Mouse (Mus musculus): Measurements from ENCODE around the gene Gm20696. TPM values are rescaled to one million over a fixed set of nuclear protein-coding genes. Genes with fewer than 3 reads are reported as not detected.

Gm20696 gene
- total and polyA plus RNA-seq, 3 experiments: 0.59 TPM; not detected in 2

- Histone ChIP-seq H3K27ac (ENCODE audit: insufficient read depth, low read depth) (no peak overlapping the region), H3K4me1 (ENCODE audit: control insufficient read depth in 1 of 2, insufficient read depth in 2 of 2) (peaks cover 11 to 43% of the 10 kb centered on the region in 2 experiments), H3K27me3 (replicated peaks) (no peaks in the 10 kb centered on the region), H3K79me2 (replicated peaks; ENCODE audit: control insufficient read depth, extremely low read depth, insufficient read depth, poor library complexity, severe bottlenecking) (no peaks in the 10 kb centered on the region), H3K9me3 (replicated peaks; ENCODE audit: low read length) (no peaks in the 10 kb centered on the region), H3K36me3 (replicated peaks in 1 of 2; ENCODE audit: control insufficient read depth in 1 of 2, insufficient read depth in 1 of 2, low read length in 1 of 2) (no peaks in the 10 kb centered on the region), H3K9ac (ENCODE audit: insufficient read depth, low read depth) (no peak overlapping the region), H3K4me2 (ENCODE audit: insufficient read depth, low read depth, poor library complexity, severe bottlenecking) (no peak overlapping the region), H3K4me3 (replicated peaks in 1 of 3; ENCODE audit: low read depth in 2 of 3, low read length in 2 of 3, poor library complexity in 1 of 3) (no peak overlapping the region)
- TF ChIP-seq RAD21 (IDR thresholded peaks at IDR 0.05; ENCODE audit: low read depth, low read length) (no peak), MAX (IDR thresholded peaks at IDR 0.05; ENCODE audit: low read length) (no peak), MYC (IDR thresholded peaks at IDR 0.05; ENCODE audit: low read depth, low read length) (no peak), E2F4 (IDR thresholded peaks at IDR 0.05; ENCODE audit: insufficient replicate concordance, low read depth, low read length) (no peak), ZMIZ1 (IDR thresholded peaks at IDR 0.05; ENCODE audit: low read depth, low read length) (no peak), TBP (conservative IDR thresholded peaks at IDR 0.05; ENCODE audit: low read depth, low read length) (no peak), MAFK (IDR thresholded peaks at IDR 0.05; ENCODE audit: insufficient replicate concordance, low read length) (no peak), MEF2A (IDR thresholded peaks at IDR 0.05; ENCODE audit: borderline replicate concordance, low read depth, low read length) (no peak), BHLHE40 (IDR thresholded peaks at IDR 0.05; ENCODE audit: low read depth, low read length) (no peak)
- dilution Hi-C loops (cut with MboI; ENCODE audit: extremely low pct_ligation_motif_present, extremely low pct_unique_long_range_greater_than_20kb, low sequenced_read_pairs) (no loop called here), in situ Hi-C loops (cut with MboI; ENCODE audit: low pct_ligation_motif_present, low pct_unique_long_range_greater_than_20kb, low sequenced_read_pairs) (no loop called here)
- DNase-seq (ENCODE audit: extremely low read depth): no peak
Measured at GRCm38 (mm10) chr6:99433006-99433405, 233.6 kb downstream of the Gm20696 start.

GRCm38 (mm10) chr6:99431941-99432340, 234.7 kb downstream of the Gm20696 start:
- no peaks in the 10 kb centered on the region for H3K27me3 ChIP-seq (replicated peaks)
- dilution Hi-C loops (cut with MboI; ENCODE audit: extremely low pct_ligation_motif_present, extremely low pct_unique_long_range_greater_than_20kb, low sequenced_read_pairs) (no loop called here), in situ Hi-C loops (cut with MboI; ENCODE audit: low pct_ligation_motif_present, low pct_unique_long_range_greater_than_20kb, low sequenced_read_pairs) (no loop called here)
- no peaks in the 10 kb centered on the region for H3K36me3 ChIP-seq (replicated peaks in 1 of 2; ENCODE audit: control insufficient read depth in 1 of 2, insufficient read depth in 1 of 2, low read length in 1 of 2)
- no peak overlapping the region for H3K4me3 ChIP-seq (replicated peaks in 1 of 3; ENCODE audit: low read depth in 2 of 3, low read length in 2 of 3, poor library complexity in 1 of 3)
- H3K79me2 ChIP-seq (replicated peaks; ENCODE audit: control insufficient read depth, extremely low read depth, insufficient read depth, poor library complexity, severe bottlenecking): no peaks in the 10 kb centered on the region
- peak; percentile 29 for DNase-seq (ENCODE audit: extremely low read depth)
- H3K27ac ChIP-seq (ENCODE audit: insufficient read depth, low read depth): no peak overlapping the region
- no peak overlapping the region for H3K9ac ChIP-seq (ENCODE audit: insufficient read depth, low read depth)
- peak overlapping the region; percentile 34; the same call in 1 of the 2 replicates for H3K4me2 ChIP-seq (ENCODE audit: insufficient read depth, low read depth, poor library complexity, severe bottlenecking)
- peaks cover 15 to 51% of the 10 kb centered on the region in 2 experiments for H3K4me1 ChIP-seq (ENCODE audit: control insufficient read depth in 1 of 2, insufficient read depth in 2 of 2)
- no peak for TF ChIP-seq PAX5 (IDR thresholded peaks at IDR 0.05; ENCODE audit: low read length)
- no peak for TF ChIP-seq ZKSCAN1 (IDR thresholded peaks at IDR 0.05; ENCODE audit: borderline replicate concordance, low read depth, low read length)
- TF ChIP-seq MAX (IDR thresholded peaks at IDR 0.05; ENCODE audit: low read length): no peak
- peak; percentile 72; the same call in 1 of the 2 replicates for TF ChIP-seq IRF4 (IDR thresholded peaks at IDR 0.05; ENCODE audit: low read depth, low read length)
- peak; percentile 97 for TF ChIP-seq BHLHE40 (IDR thresholded peaks at IDR 0.05; ENCODE audit: low read depth, low read length)
- TF ChIP-seq USF2 (conservative IDR thresholded peaks at IDR 0.05; ENCODE audit: low read depth, low read length): no peak
- TF ChIP-seq GABPA (IDR thresholded peaks at IDR 0.05; ENCODE audit: insufficient replicate concordance, low read depth, low read length): no peak
- no peak for TF ChIP-seq MAFK (IDR thresholded peaks at IDR 0.05; ENCODE audit: insufficient replicate concordance, low read length)
- TF ChIP-seq ETS1 (conservative IDR thresholded peaks at IDR 0.05; ENCODE audit: low read depth, low read length): 0 out of 2 replicates have a peak, but pooled peaks have one; percentile 19
- no peak for TF ChIP-seq POLR2A (IDR thresholded peaks at IDR 0.05; ENCODE audit: low read depth, low read length)
- no peak for TF ChIP-seq JUN (IDR thresholded peaks at IDR 0.05; ENCODE audit: insufficient read depth, low read depth, low read length)
- TF ChIP-seq MYC (IDR thresholded peaks at IDR 0.05; ENCODE audit: low read depth, low read length): 0 out of 2 replicates have a peak, but pooled peaks have one; percentile 21
- TF ChIP-seq ELF1 (IDR thresholded peaks at IDR 0.05; ENCODE audit: low read depth, low read length): no peak
- TF ChIP-seq HCFC1 (IDR thresholded peaks at IDR 0.05; ENCODE audit: low read depth, low read length): no peak
- TF ChIP-seq JUND (conservative IDR thresholded peaks at IDR 0.05; ENCODE audit: low read depth, low read length): no peak
- no peak for TF ChIP-seq MEF2A (IDR thresholded peaks at IDR 0.05; ENCODE audit: borderline replicate concordance, low read depth, low read length)
- TF ChIP-seq KAT2A (IDR thresholded peaks at IDR 0.05; ENCODE audit: insufficient replicate concordance, low read length): no peak
- no peak for TF ChIP-seq POLR2AphosphoS2 (IDR thresholded peaks at IDR 0.05; ENCODE audit: low read depth, low read length)
- H3K9me3 ChIP-seq (replicated peaks; ENCODE audit: low read length): no peaks in the 10 kb centered on the region
